Mouse (Mus musculus) intestine, postnatal 0 days (tissue): ENCODE data around the gene Jarid2. TPM values are rescaled to one million over a fixed set of nuclear protein-coding genes. Genes with fewer than 3 reads are reported as not detected.
A peak's percentile ranks its signal among the peaks of the same experiment; 100 is the strongest.

ENCODE experiments used
- ATAC-seq: fragments of 200-750 bp; cut with Nextera tagmentation; 2 replicates; pipeline ENCODE4 v1.8.0; 2017; ENCODE audit warnings: mild to moderate bottlenecking, moderate TSS enrichment, moderate library complexity
- H3K27ac ChIP-seq: fragments of 300-500 bp; sonication (generic); 2 replicates; pipeline ENCODE4 v1.5.1; 2014; ENCODE audit warnings: mild to moderate bottlenecking, low read depth, low read length, moderate library complexity
- H3K27me3 ChIP-seq: fragments of 300-500 bp; sonication (generic); replicated peaks from 2 replicates; pipeline ENCODE4 v1.6.1; 2014; ENCODE audit warnings: low read length, mixed read lengths; ENCODE audit not compliant: control insufficient read depth, insufficient read depth
- H3K36me3 ChIP-seq: fragments of 300-500 bp; sonication (generic); 2 replicates; pipeline ENCODE4 v1.6.1; 2014; ENCODE audit warnings: mild to moderate bottlenecking, moderate library complexity; ENCODE audit not compliant: control insufficient read depth, insufficient read depth
- H3K4me1 ChIP-seq: fragments of 300-500 bp; sonication (generic); replicated peaks from 2 replicates; pipeline ENCODE4 v1.6.1; 2014; ENCODE audit warnings: antibody characterized with exemption, low read length, mixed read lengths; ENCODE audit not compliant: control insufficient read depth, insufficient read depth
- H3K4me2 ChIP-seq: fragments of 300-500 bp; sonication (generic); replicated peaks from 2 replicates; pipeline ENCODE4 v1.6.1; 2014; ENCODE audit warnings: low read depth, mild to moderate bottlenecking, moderate library complexity
- H3K4me3 ChIP-seq: fragments of 300-500 bp; sonication (generic); 2 replicates; pipeline ENCODE4 v1.5.1; 2014; ENCODE audit warnings: low read depth, low read length
- H3K9ac ChIP-seq: fragments of 300-500 bp; sonication (generic); 2 replicates; pipeline ENCODE4 v1.6.1; 2014; ENCODE audit warnings: mild to moderate bottlenecking, low read depth, low read length
- H3K9me3 ChIP-seq: fragments of 300-500 bp; sonication (generic); 2 replicates; pipeline ENCODE4 v1.6.1; 2016; ENCODE audit warnings: mixed run types; ENCODE audit not compliant: control insufficient read depth
- CTCF ChIP-seq: sonication (generic); IDR thresholded peaks from 2 replicates; pipeline ENCODE4 v1.5.1; 2016; ENCODE audit warnings: low read depth, mild to moderate bottlenecking, control low read depth, antibody characterized with exemption, moderate library complexity
- WGBS: fragments of 180-500 bp; shearing (Covaris S2); extraction: QIAGEN DNeasy Blood & Tissue Kit; methylation state at CpG from one replicate; pipeline ENCODE4 v1.1.7; 2014; 5-methylcytosine and 5-hydroxymethylcytosine counted together
- polyA plus RNA-seq: library from polyadenylated mRNA; unstranded; fragments of >200 nt; fragmentation: Nextera tagmentation; extraction: Ambion mirVana; gene quantifications from 2 replicates; pipeline ENCODE4 v1.2.1, GENCODE M21; 2015

Jarid2 gene
- polyA plus RNA-seq, 1 experiment from 2014 or later: 6.8 TPM

- H3K27me3 ChIP-seq: no peaks in the 10 kb centered on the region
- no peak for ATAC-seq
- no peaks in the 10 kb centered on the region for H3K9me3 ChIP-seq
- no peak overlapping the region for H3K4me2 ChIP-seq
- no peak overlapping the region for H3K9ac ChIP-seq
- H3K36me3 ChIP-seq: no peaks in the 10 kb centered on the region
- H3K4me1 ChIP-seq: no peaks in the 10 kb centered on the region
- H3K27ac ChIP-seq: no peak overlapping the region
- no peak for TF ChIP-seq CTCF
- H3K4me3 ChIP-seq: no peak overlapping the region
These were observed 93.3 kb downstream of the Jarid2 start for GRCm38 (mm10) chr13:44822578-44822977.

- no peak for TF ChIP-seq CTCF
- 68% methylated on average over 5 of the region's 5 CpGs for WGBS
- ATAC-seq: no peak
- H3K36me3 ChIP-seq: no peaks in the 10 kb centered on the region
- H3K9ac ChIP-seq: no peak overlapping the region
- H3K27me3 ChIP-seq: no peaks in the 10 kb centered on the region
- no peak overlapping the region for H3K4me2 ChIP-seq
- H3K9me3 ChIP-seq: no peaks in the 10 kb centered on the region
- no peaks in the 10 kb centered on the region for H3K4me1 ChIP-seq
- no peak overlapping the region for H3K4me3 ChIP-seq
- no peak overlapping the region for H3K27ac ChIP-seq
These were observed 99.6 kb downstream of the Jarid2 start for GRCm38 (mm10) chr13:44828903-44829302.

- Histone ChIP-seq H3K27me3 (no peaks in the 10 kb centered on the region), H3K4me3 (no peak overlapping the region), H3K4me1 (no peaks in the 10 kb centered on the region), H3K36me3 (no peaks in the 10 kb centered on the region), H3K27ac (no peak overlapping the region), H3K9me3 (no peaks in the 10 kb centered on the region), H3K9ac (no peak overlapping the region), H3K4me2 (no peak overlapping the region)
- 88% methylated on average over 2 of the region's 2 CpGs for WGBS
- no peak for ATAC-seq
- no peak for TF ChIP-seq CTCF
These were observed 102.8 kb downstream of the Jarid2 start for GRCm38 (mm10) chr13:44832104-44832503.

GRCm38 (mm10) chr13:44832866-44833265 lies 103.6 kb downstream of the Jarid2 start:
- Histone ChIP-seq H3K4me1 (no peaks in the 10 kb centered on the region), H3K4me2 (no peak overlapping the region), H3K27me3 (no peaks in the 10 kb centered on the region), H3K9me3 (no peaks in the 10 kb centered on the region), H3K4me3 (no peak overlapping the region), H3K9ac (no peak overlapping the region), H3K27ac (no peak overlapping the region), H3K36me3 (no peaks in the 10 kb centered on the region)
- TF ChIP-seq CTCF: no peak
- 84% methylated on average over 4 of the region's 4 CpGs for WGBS
- no peak for ATAC-seq

GRCm38 (mm10) chr13:44833353-44833752 lies 104.1 kb downstream of the Jarid2 start:
- H3K36me3 ChIP-seq: no peaks in the 10 kb centered on the region
- H3K4me1 ChIP-seq: no peaks in the 10 kb centered on the region
- 57% methylated on average over 3 of the region's 3 CpGs for WGBS
- peak; percentile 90 for TF ChIP-seq CTCF
- H3K9ac ChIP-seq: no peak overlapping the region
- no peaks in the 10 kb centered on the region for H3K27me3 ChIP-seq
- H3K4me3 ChIP-seq: no peak overlapping the region
- H3K4me2 ChIP-seq: no peak overlapping the region
- H3K27ac ChIP-seq: no peak overlapping the region
- ATAC-seq: no peak
- no peaks in the 10 kb centered on the region for H3K9me3 ChIP-seq

- Histone ChIP-seq H3K27ac (no peak overlapping the region), H3K9me3 (no peaks in the 10 kb centered on the region), H3K4me2 (no peak overlapping the region), H3K4me3 (no peak overlapping the region), H3K36me3 (no peaks in the 10 kb centered on the region), H3K4me1 (no peaks in the 10 kb centered on the region), H3K9ac (no peak overlapping the region), H3K27me3 (no peaks in the 10 kb centered on the region)
- no peak for TF ChIP-seq CTCF
- ATAC-seq: no peak
- 92% methylated on average over 6 of the region's 6 CpGs for WGBS
These were observed 108.2 kb downstream of the Jarid2 start for GRCm38 (mm10) chr13:44837445-44837844.
